Mouse (Mus musculus): ENCODE results near the gene 2010111I01Rik.

DNA sequence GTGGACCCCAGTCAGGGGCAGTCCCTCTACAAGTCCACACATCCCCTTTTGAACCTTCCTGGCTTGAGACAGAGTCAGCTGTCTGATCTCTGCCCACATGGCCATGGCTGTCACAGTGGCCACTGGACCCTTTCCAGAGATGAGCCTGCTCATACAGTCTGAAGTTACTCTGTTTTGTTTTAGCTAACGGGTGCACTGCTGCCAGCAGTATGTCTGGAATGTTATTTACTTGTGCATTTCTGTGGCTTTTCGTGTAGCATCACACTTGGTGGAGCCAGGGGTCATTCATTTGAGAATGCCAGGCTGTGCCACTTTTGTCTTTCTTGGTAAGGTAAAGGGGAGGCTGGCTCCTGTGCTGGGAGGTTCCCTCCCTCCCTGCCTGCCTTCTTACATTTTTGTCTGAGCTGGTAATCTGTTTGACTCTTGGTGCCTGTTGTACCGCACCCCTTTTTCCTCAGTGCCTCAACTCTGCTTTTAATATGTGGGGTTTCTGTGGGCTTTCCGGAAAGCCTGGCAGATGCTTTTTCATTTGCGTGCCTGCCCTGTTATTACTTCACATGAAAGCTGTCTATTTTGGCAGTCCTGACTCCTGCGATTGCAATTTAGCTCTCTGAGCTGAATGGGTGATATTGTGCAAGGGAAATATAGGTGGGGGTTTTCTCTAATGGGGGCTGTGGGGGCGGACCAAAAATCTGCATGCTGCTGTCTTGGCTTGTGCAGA, 190.3 kb downstream of the 2010111I01Rik start:
- TF ChIP-seq MAX (IDR thresholded peaks at IDR 0.05; ENCODE audit: low read depth): peak; percentile 18
- peak; percentile 57 to 94 (median 92) for TF ChIP-seq MYOD1 (IDR thresholded peaks at IDR 0.05; ENCODE audit: control insufficient read depth in 1 of 3, insufficient read length in 2 of 3, low read depth in 2 of 3)
- no peak for TF ChIP-seq POLR2A (IDR thresholded peaks at IDR 0.05; ENCODE audit: insufficient read length, low read depth)
- TF ChIP-seq E2F4 (IDR thresholded peaks at IDR 0.05; ENCODE audit: insufficient read depth): no peak
- TF ChIP-seq USF1 (IDR thresholded peaks at IDR 0.05; ENCODE audit: low read depth): peak; percentile 40
- peak; percentile 34 for TF ChIP-seq SRF (IDR thresholded peaks at IDR 0.05; ENCODE audit: control insufficient read depth, insufficient read length, low read depth)
- no peak for TF ChIP-seq POLR2AphosphoS2 (IDR thresholded peaks at IDR 0.05; ENCODE audit: insufficient read length, low read depth)
- peak; percentile 76 for TF ChIP-seq CEBPB (IDR thresholded peaks at IDR 0.05; ENCODE audit: insufficient read depth, poor library complexity, severe bottlenecking)
- TF ChIP-seq MYOG (IDR thresholded peaks at IDR 0.05; ENCODE audit: control insufficient read depth in 1 of 3, insufficient read depth in 1 of 3, insufficient read length in 2 of 3, low read depth in 2 of 3): peak in 2 of 3 experiments; percentile 63 to 88
- no peak for TF ChIP-seq REST (IDR thresholded peaks at IDR 0.05; ENCODE audit: insufficient read depth, insufficient read length)
- peak; percentile 40 for TF ChIP-seq TCF12 (IDR thresholded peaks at IDR 0.05; ENCODE audit: insufficient read depth, poor library complexity, severe bottlenecking)
